Mouse (Mus musculus): ENCODE results near the gene Gm527. TPM values are rescaled to one million over a fixed set of nuclear protein-coding genes. Genes with fewer than 3 reads are reported as not detected.
A peak's percentile ranks its signal among the peaks of the same experiment; 100 is the strongest.

Gene Gm527
- polyA plus RNA-seq, 1 experiment, result 13.2 TPM

DNA sequence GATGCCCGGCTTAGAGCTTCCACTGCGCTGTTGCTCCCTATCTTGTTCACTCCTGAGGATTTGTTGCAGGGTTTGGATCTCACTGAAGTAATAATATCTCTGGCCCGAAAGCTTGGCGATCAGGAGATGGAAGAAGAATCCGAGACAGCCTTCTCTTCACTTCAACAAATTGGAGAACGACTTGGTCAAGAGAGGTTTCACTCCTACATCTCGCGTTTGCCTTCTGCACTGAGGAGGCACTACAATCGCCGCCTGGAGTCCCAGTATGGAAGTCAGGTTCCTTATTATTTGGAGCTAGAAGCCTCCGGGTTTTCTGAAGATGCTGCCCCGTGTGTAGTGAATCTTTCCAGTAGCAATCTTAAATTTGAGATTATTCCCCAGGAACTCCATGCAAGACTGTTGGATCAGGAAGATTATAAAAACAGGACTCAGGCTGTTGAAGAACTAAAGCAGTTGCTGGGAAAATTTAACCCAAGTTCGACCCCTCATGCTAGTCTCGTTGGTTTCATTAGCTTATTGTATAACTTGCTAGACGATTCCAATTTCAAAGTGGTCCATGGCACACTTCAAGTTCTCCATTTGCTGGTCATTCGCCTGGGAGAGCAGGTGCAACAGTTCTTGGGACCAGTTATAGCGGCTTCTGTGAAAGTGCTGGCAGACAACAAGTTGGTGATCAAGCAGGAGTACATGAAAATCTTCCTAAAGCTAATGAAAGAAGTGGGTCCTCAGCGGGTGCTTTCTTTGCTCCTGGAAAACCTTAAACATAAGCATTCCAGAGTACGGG is 49.1 kb downstream of the Gm527 start:
- Histone ChIP-seq H3K27me3 (ENCODE audit: control insufficient read depth, insufficient read depth, low read length, poor library complexity, severe bottlenecking) (no peaks in the 10 kb centered on the region), H3K36me3 (ENCODE audit: control insufficient read depth, insufficient read depth, low read length, poor library complexity, severe bottlenecking) (peaks cover 5% of the 10 kb centered on the region; the same call in 1 of the 2 replicates), H3K4me1 (ENCODE audit: control insufficient read depth, insufficient read depth, low read length) (peaks cover 1% of the 10 kb centered on the region), H3K27ac (ENCODE audit: insufficient read depth, low read length) (no peak overlapping the region), H3K9ac (ENCODE audit: low read depth, poor library complexity, severe bottlenecking) (peak overlapping the region; percentile 78), H3K9me3 (replicated peaks; ENCODE audit: control insufficient read depth, insufficient read depth, low read length, poor library complexity, severe bottlenecking) (no peaks in the 10 kb centered on the region), H3K4me3 (ENCODE audit: low read depth, low read length) (peak overlapping the region; percentile 92)
- no peak for TF ChIP-seq EP300 (IDR thresholded peaks at IDR 0.05; ENCODE audit: insufficient read depth, low read depth, low read length)
- no peak for TF ChIP-seq CTCF (IDR thresholded peaks at IDR 0.05; ENCODE audit: low read depth, low read length)
- no peak for TF ChIP-seq POLR2A (IDR thresholded peaks at IDR 0.05; ENCODE audit: insufficient read depth, low read length)

DNA sequence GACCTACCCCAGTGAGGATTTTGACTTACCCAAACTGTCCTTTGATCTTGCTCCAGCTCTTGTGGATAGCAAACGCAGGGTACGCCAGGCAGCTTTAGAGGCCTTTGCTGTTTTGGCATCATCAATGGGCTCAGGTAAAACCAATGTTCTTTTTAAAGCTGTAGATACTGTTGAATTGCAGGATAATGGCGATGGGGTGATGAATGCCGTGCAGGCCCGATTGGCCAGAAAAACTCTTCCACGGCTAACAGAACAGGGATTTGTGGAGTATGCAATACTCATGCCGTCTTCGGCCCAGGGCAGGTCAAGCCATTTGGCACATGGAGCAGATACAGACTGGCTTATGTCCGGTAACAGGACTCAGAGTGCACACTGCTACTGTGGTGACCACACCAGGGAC is 49.8 kb downstream of the Gm527 start:
- no peaks in the 10 kb centered on the region for H3K27me3 ChIP-seq (ENCODE audit: control insufficient read depth, insufficient read depth, low read length, poor library complexity, severe bottlenecking)

DNA sequence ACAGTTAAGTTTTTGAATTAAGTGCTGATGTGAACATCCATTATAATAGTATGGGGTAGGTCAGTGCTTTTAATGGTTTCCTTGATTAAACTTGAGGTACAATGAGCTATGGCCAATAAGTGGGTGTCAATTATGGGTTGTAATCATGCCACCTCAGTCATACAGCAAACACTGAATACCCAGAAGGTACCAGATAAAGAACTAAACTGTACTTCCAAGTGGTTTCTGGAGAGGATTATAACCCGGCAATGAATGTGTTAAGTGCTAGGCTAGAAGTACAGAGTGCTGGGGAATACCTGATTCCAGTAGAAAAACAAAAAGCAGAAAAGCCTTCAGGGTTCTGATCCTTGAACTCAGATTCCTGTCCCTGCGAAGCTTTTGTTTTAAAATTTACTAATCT is 50.4 kb downstream of the Gm527 start:
- H3K27ac ChIP-seq (ENCODE audit: insufficient read depth, low read length), result no peak overlapping the region
- peak overlapping the region; percentile 34; the same call in 1 of the 2 replicates for H3K4me3 ChIP-seq (ENCODE audit: low read depth, low read length)
- no peaks in the 10 kb centered on the region for H3K27me3 ChIP-seq (ENCODE audit: control insufficient read depth, insufficient read depth, low read length, poor library complexity, severe bottlenecking)
- H3K36me3 ChIP-seq (ENCODE audit: control insufficient read depth, insufficient read depth, low read length, poor library complexity, severe bottlenecking), result peaks cover 5% of the 10 kb centered on the region; the same call in 1 of the 2 replicates
- peaks cover 1% of the 10 kb centered on the region for H3K4me1 ChIP-seq (ENCODE audit: control insufficient read depth, insufficient read depth, low read length)
- peak overlapping the region; percentile 0; the same call in 1 of the 2 replicates for H3K9ac ChIP-seq (ENCODE audit: low read depth, poor library complexity, severe bottlenecking)
- TF ChIP-seq CTCF (IDR thresholded peaks at IDR 0.05; ENCODE audit: low read depth, low read length) (no peak), EP300 (IDR thresholded peaks at IDR 0.05; ENCODE audit: insufficient read depth, low read depth, low read length) (no peak), POLR2A (IDR thresholded peaks at IDR 0.05; ENCODE audit: insufficient read depth, low read length) (no peak)
- H3K9me3 ChIP-seq (replicated peaks; ENCODE audit: control insufficient read depth, insufficient read depth, low read length, poor library complexity, severe bottlenecking), result no peaks in the 10 kb centered on the region

More for the DNA sequence above, 49.8 kb downstream of the Gm527 start:
- Histone ChIP-seq H3K4me1 (ENCODE audit: control insufficient read depth, insufficient read depth, low read length) (peaks cover 1% of the 10 kb centered on the region), H3K36me3 (ENCODE audit: control insufficient read depth, insufficient read depth, low read length, poor library complexity, severe bottlenecking) (peaks cover 5% of the 10 kb centered on the region; the same call in 1 of the 2 replicates), H3K4me3 (ENCODE audit: low read depth, low read length) (peak overlapping the region; percentile 67), H3K9me3 (replicated peaks; ENCODE audit: control insufficient read depth, insufficient read depth, low read length, poor library complexity, severe bottlenecking) (no peaks in the 10 kb centered on the region), H3K27ac (ENCODE audit: insufficient read depth, low read length) (no peak overlapping the region), H3K9ac (ENCODE audit: low read depth, poor library complexity, severe bottlenecking) (peak overlapping the region; percentile 78)
- TF ChIP-seq CTCF (IDR thresholded peaks at IDR 0.05; ENCODE audit: low read depth, low read length) (no peak), POLR2A (IDR thresholded peaks at IDR 0.05; ENCODE audit: insufficient read depth, low read length) (no peak), EP300 (IDR thresholded peaks at IDR 0.05; ENCODE audit: insufficient read depth, low read depth, low read length) (no peak)

DNA sequence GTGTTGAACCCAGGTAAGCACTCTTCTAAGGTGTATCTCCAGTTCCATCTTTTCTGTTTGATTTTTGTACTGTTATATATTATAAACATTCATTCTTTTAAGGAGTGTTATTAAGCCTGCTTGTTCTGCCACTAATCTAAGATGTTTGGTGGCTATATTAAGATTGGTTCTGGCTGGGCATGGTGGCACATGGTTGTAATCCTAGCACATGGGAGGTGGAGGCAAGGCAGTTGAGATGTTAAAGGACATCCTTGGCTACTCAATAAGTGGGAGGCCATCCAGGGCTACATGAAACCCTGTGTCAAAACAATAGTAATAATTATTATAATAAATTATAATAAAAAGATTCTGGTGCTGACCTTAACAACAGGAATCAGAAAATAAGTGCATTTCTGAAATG is 53.7 kb downstream of the Gm527 start:
- TF ChIP-seq EP300 (IDR thresholded peaks at IDR 0.05; ENCODE audit: insufficient read depth, low read depth, low read length), result no peak
- no peak for TF ChIP-seq POLR2A (IDR thresholded peaks at IDR 0.05; ENCODE audit: insufficient read depth, low read length)
- no peak for TF ChIP-seq CTCF (IDR thresholded peaks at IDR 0.05; ENCODE audit: low read depth, low read length)
- no peak overlapping the region for H3K27ac ChIP-seq (ENCODE audit: insufficient read depth, low read length)
- peaks cover 1% of the 10 kb centered on the region for H3K4me1 ChIP-seq (ENCODE audit: control insufficient read depth, insufficient read depth, low read length)
- no peaks in the 10 kb centered on the region for H3K9me3 ChIP-seq (replicated peaks; ENCODE audit: control insufficient read depth, insufficient read depth, low read length, poor library complexity, severe bottlenecking)
- no peaks in the 10 kb centered on the region for H3K27me3 ChIP-seq (ENCODE audit: control insufficient read depth, insufficient read depth, low read length, poor library complexity, severe bottlenecking)
- peaks cover 5% of the 10 kb centered on the region; the same call in 1 of the 2 replicates for H3K36me3 ChIP-seq (ENCODE audit: control insufficient read depth, insufficient read depth, low read length, poor library complexity, severe bottlenecking)
- H3K9ac ChIP-seq (ENCODE audit: low read depth, poor library complexity, severe bottlenecking), result no peak overlapping the region
- no peak overlapping the region for H3K4me3 ChIP-seq (ENCODE audit: low read depth, low read length)

- H3K27ac ChIP-seq (ENCODE audit: insufficient read depth, low read length), result no peak overlapping the region
- no peak for TF ChIP-seq EP300 (IDR thresholded peaks at IDR 0.05; ENCODE audit: insufficient read depth, low read depth, low read length)
- TF ChIP-seq CTCF (IDR thresholded peaks at IDR 0.05; ENCODE audit: low read depth, low read length), result no peak
- no peak for TF ChIP-seq POLR2A (IDR thresholded peaks at IDR 0.05; ENCODE audit: insufficient read depth, low read length)
- no peak overlapping the region for H3K9ac ChIP-seq (ENCODE audit: low read depth, poor library complexity, severe bottlenecking)
- no peaks in the 10 kb centered on the region for H3K27me3 ChIP-seq (ENCODE audit: control insufficient read depth, insufficient read depth, low read length, poor library complexity, severe bottlenecking)
- H3K9me3 ChIP-seq (replicated peaks; ENCODE audit: control insufficient read depth, insufficient read depth, low read length, poor library complexity, severe bottlenecking), result no peaks in the 10 kb centered on the region
- H3K36me3 ChIP-seq (ENCODE audit: control insufficient read depth, insufficient read depth, low read length, poor library complexity, severe bottlenecking), result peaks cover 5% of the 10 kb centered on the region; the same call in 1 of the 2 replicates
- H3K4me1 ChIP-seq (ENCODE audit: control insufficient read depth, insufficient read depth, low read length), result peaks cover 1% of the 10 kb centered on the region
- H3K4me3 ChIP-seq (ENCODE audit: low read depth, low read length), result no peak overlapping the region
These were observed 54.4 kb downstream of the Gm527 start for GRCm38 (mm10) chr12:64972063-64972462.

Other genes with a start within 250 kb of the Gm527 start
- gene Klhl28, start 47.6 kb downstream of the Gm527 start, polyA plus RNA-seq (2011; ENCODE audit: insufficient read depth, insufficient read length, low read depth, missing spikeins), result 19.8 and 20.2 TPM in 2 replicates
- 51.4 and 52.8 TPM in 2 replicates for gene Togaram1, start 47.9 kb downstream of the Gm527 start, polyA plus RNA-seq (2011; ENCODE audit: insufficient read depth, insufficient read length, low read depth, missing spikeins)
- gene Prpf39, start 118.4 kb downstream of the Gm527 start, polyA plus RNA-seq (2011; ENCODE audit: insufficient read depth, insufficient read length, low read depth, missing spikeins), result 126 and 135 TPM in 2 replicates
- 918 and 983 TPM in 2 replicates for gene Fkbp3, start 156.1 kb downstream of the Gm527 start, polyA plus RNA-seq (2011; ENCODE audit: insufficient read depth, insufficient read length, low read depth, missing spikeins)
- 56.1 and 59.7 TPM in 2 replicates for gene Fancm, start 157.7 kb downstream of the Gm527 start, polyA plus RNA-seq (2011; ENCODE audit: insufficient read depth, insufficient read length, low read depth, missing spikeins)

All from ES-Bruce4 (cell line).